Mouse (Mus musculus) C2C12 (cell line): ENCODE results near the gene Ap1s3.

Source experiments
- CEBPB ChIP-seq: IDR thresholded peaks from one replicate; pipeline ENCODE4 v1.6.1; 2011; ENCODE audit warnings: low read depth, mild to moderate bottlenecking, control low read depth, moderate library complexity
- CTCF ChIP-seq: IDR thresholded peaks from one replicate; pipeline ENCODE4 v1.5.1; 2011; ENCODE audit not compliant: control insufficient read depth, insufficient read depth, insufficient read length
- MAX ChIP-seq: IDR thresholded peaks from one replicate; pipeline ENCODE4 v1.6.1; 2011; ENCODE audit warnings: mild to moderate bottlenecking, control low read depth
- MYOD1 ChIP-seq: IDR thresholded peaks from one replicate; pipeline ENCODE4 v1.6.1; 2011; ENCODE audit warnings: low read depth; ENCODE audit not compliant: control insufficient read depth, insufficient read length
- USF1 ChIP-seq: IDR thresholded peaks from one replicate; pipeline ENCODE4 v1.6.1; 2011; ENCODE audit warnings: low read depth, mild to moderate bottlenecking, control low read depth, moderate library complexity

DNA sequence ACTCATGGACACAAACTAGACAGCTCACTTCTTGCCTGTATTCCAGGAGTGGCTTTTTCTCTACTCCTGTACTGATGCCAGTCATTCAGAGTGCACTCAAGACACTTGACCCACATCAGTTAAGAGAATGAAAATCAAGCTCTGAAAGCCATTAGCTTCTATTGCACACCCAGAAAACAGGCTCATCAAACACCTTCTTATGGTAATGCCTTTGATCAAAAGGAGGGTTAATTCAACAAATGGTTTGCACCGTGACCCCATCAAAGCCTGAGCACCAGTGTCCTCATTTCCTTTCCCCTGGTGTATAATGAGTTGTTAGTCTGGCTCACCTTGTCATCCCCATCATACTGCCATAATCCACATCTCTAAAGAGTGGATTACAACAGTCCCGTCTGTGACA is 69.3 kb downstream of the Ap1s3 start:
- TF ChIP-seq USF1 (no peak), CTCF (no peak), MAX (no peak), MYOD1 (no peak), CEBPB (no peak)
